In the genomic region with DNA sequence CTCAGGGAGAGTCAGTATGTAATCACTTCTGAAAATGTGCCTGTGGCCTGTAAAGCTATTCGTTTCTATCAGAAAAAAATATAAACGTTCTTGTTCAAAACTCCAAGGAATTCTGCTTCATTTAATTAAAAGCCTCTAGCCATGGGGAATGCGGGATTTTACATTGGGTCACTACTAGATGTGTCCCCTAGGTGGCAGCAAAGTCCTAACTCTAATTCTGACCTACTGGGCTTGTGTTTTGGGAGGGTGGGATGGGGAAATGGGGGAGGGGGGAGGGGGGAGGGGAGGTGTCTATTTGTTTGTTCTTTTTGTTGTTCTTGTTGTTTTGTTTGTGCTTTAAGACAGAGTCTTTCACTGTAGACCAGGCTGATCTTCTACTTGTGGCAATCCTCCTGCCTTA, we compare ENCODE assay signal across 9 mouse cellular contexts. TPM values are rescaled to one million over a fixed set of nuclear protein-coding genes. Genes with fewer than 3 reads are reported as not detected.
DNase-seq lines count a peak whose midpoint lies in the region; ATAC-seq lines count a peak whose summit lies in the region.
"Had no signal": no experiment of that assay in that cellular context is flagged by ENCODE, and none has a peak within 500 bp of the region (broad histone marks: within the 10 kb centered on the region; RNA-seq: fewer than 3 reads in every experiment).

No protein-coding gene starts in this region.

- DNase-seq in hindbrain, embryonic 10.5 days (ENCODE audit: low spot score): peak; percentile 65
- DNase-seq in CD4-positive helper T cell, adult 2 months (ENCODE audit: low read depth, low spot score): peak; percentile 47
- DNase-seq in R1 (ENCODE audit: low read depth, low spot score): peak; percentile 73
- peak; percentile 69 for DNase-seq in embryo, embryonic 9.5 days (ENCODE audit: extremely low spot score)
- peak; percentile 56 to 71 for DNase-seq in layer of hippocampus, postnatal 14 days (ENCODE audit: low spot score in 2 of 2)
- DNase-seq in spleen, adult 12 weeks (ENCODE audit: low spot score): no peak

- no peak overlapping the region for H3K4me3 ChIP-seq in hindbrain, embryonic 10.5 days
- no peak overlapping the region for H3K4me3 ChIP-seq in hindbrain, embryonic 13.5 days
- H3K4me3 ChIP-seq: embryonic facial prominence, embryonic 15.5 days had no signal

- H3K27ac ChIP-seq in hindbrain, embryonic 10.5 days: no peak overlapping the region
- no peak overlapping the region for H3K27ac ChIP-seq in hindbrain, embryonic 13.5 days
- H3K27ac ChIP-seq: embryonic facial prominence, embryonic 15.5 days had no signal

- H3K27me3 ChIP-seq in hindbrain, embryonic 10.5 days (ENCODE audit: insufficient read depth, poor library complexity, severe bottlenecking): no peaks in the 10 kb centered on the region
- no peaks in the 10 kb centered on the region for H3K27me3 ChIP-seq in hindbrain, embryonic 13.5 days
- H3K27me3 ChIP-seq: embryonic facial prominence, embryonic 15.5 days had no signal

- no peak overlapping the region for H3K9ac ChIP-seq in hindbrain, embryonic 13.5 days
- H3K9ac ChIP-seq: embryonic facial prominence, embryonic 15.5 days had no signal

- 6% methylated on average over 3 of the region's 3 CpGs for WGBS in hindbrain, embryonic 10.5 days
- WGBS in hindbrain, embryonic 13.5 days: 2% methylated on average over 3 of the region's 3 CpGs

- no peaks in the 10 kb centered on the region for H3K36me3 ChIP-seq in hindbrain, embryonic 10.5 days
- H3K36me3 ChIP-seq in hindbrain, embryonic 13.5 days: no peaks in the 10 kb centered on the region
- H3K36me3 ChIP-seq: embryonic facial prominence, embryonic 15.5 days had no signal

- H3K4me2 ChIP-seq in hindbrain, embryonic 13.5 days: no peak overlapping the region
- H3K4me2 ChIP-seq: embryonic facial prominence, embryonic 15.5 days had no signal

- H3K4me1 ChIP-seq in hindbrain, embryonic 10.5 days (replicated peaks): no peaks in the 10 kb centered on the region
- H3K4me1 ChIP-seq in hindbrain, embryonic 13.5 days (replicated peaks): no peaks in the 10 kb centered on the region
- H3K4me1 ChIP-seq: embryonic facial prominence, embryonic 15.5 days had no signal

- ATAC-seq in hindbrain, embryonic 13.5 days (ENCODE audit: low FRiP score): no peak
- 0 out of 2 replicates have a peak, but pooled peaks have one; percentile 49 for ATAC-seq in monocyte, adult 5-6 weeks (replicated peaks; ENCODE audit: insufficient number of reproducible peaks, low FRiP score, low TSS enrichment, poor library complexity, severe bottlenecking)

- H3K9me3 ChIP-seq in hindbrain, embryonic 10.5 days: no peaks in the 10 kb centered on the region
- H3K9me3 ChIP-seq in hindbrain, embryonic 13.5 days: no peaks in the 10 kb centered on the region
- H3K9me3 ChIP-seq: embryonic facial prominence, embryonic 15.5 days had no signal

RNA-seq across cellular contexts. Expression of gene Specc1, which starts 7.2 kb away (rescaled TPM):
- 14.5 and 14.9 TPM in 2 replicates for polyA plus RNA-seq in hindbrain, embryonic 10.5 days (2016; fragmentation: Nextera tagmentation; extraction: Ambion mirVana)
- polyA plus RNA-seq in hindbrain, embryonic 13.5 days (2015; fragmentation: Nextera tagmentation; extraction: Ambion mirVana): 13.0 and 14.9 TPM in 2 replicates
- total RNA-seq in layer of hippocampus, postnatal 14 days (2021): 10 to 100 TPM; 66.1 to 69.8 TPM
- 37.8 to 63.9 TPM (median 41.1 TPM) in 3 replicates for total RNA-seq in monocyte, adult 5-6 weeks (2017)

RNA-seq across cellular contexts. Expression of gene Akap10, which starts 19.3 kb away (rescaled TPM):
- polyA plus RNA-seq in hindbrain, embryonic 10.5 days (2016; fragmentation: Nextera tagmentation; extraction: Ambion mirVana): 13.6 and 14.3 TPM in 2 replicates
- 14.1 and 14.4 TPM in 2 replicates for polyA plus RNA-seq in hindbrain, embryonic 13.5 days (2015; fragmentation: Nextera tagmentation; extraction: Ambion mirVana)
- total RNA-seq in layer of hippocampus, postnatal 14 days (2021): 10 to 100 TPM; 31.2 to 33.9 TPM
- total RNA-seq in monocyte, adult 5-6 weeks (2017): 35.7 to 65.4 TPM (median 59.7 TPM) in 3 replicates
